Mouse (Mus musculus): ENCODE results near the gene Chrng.

DNA sequence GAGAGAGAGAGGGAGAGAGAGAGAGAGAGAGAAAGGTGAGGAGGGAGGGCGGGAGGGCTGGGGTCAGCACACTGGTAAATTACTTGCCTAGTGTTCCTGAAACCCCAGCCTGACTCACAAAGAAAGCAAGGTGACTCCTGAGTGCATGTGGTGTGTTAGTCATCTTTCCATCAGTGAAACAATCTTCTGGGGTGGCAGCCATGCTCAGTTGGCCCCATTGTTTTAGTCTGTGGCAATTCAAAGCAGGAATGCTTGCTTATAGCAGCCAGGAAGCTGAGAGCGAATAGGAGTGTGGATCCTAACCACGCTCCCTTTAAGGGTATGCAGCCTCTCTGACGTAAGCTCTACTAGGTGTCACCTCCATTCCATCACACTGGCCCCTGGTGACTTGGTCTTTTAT is 50.7 kb downstream of the Chrng start:
- TF ChIP-seq POLR2A (IDR thresholded peaks at IDR 0.05; ENCODE audit: borderline replicate concordance, extremely low read depth, low read depth, low read length) (no peak), CTCF (IDR thresholded peaks at IDR 0.05; ENCODE audit: insufficient read depth, low read length) (no peak)

Measured in lung, adult 2 months (tissue).